Mouse (Mus musculus) kidney, adult 18-20 months (tissue): ENCODE data around the gene Ltb4r1.

Source experiments
- DNase-seq: peaks from one replicate; pipeline ENCODE4 v3.0.0; 2021

Gene Ltb4r1

DNA sequence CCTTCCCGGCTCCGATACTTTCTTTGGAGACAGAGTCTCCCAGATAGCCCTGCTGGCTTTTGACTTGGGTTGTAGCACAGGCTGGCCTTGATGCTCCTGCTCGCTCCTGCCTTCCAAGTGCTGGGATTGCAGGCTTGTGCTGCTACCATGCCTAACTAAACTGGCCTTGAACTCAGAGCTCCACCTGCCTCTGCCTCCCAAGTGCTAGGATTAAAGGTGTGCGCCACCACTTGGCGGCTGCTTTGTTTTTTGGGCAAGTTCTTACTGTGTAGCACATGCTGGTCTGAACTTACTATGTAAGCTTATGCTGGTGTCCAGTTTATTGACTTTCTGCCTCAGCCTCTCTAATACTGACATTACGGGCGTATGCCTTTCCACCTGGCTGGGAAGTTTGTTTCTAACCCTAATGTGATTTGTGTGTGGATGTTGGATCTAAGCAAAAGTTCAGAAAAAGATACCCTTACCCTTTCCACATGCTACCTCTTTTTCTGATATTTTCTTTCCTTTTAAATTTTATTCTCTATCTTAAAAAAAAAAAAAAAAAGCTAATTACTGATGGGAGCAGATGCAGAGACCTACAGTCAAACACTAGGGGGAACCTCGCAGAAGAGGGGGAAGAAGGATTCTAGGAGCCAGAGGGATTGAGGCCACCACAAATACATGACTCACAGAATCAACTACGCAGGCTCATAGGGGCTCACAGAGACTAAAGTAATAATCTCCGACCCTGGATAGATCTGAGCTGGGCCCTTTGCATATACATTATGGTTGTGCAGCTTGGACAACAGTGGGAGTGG lies 18.5 kb upstream of the Ltb4r1 start:
- no peak for DNase-seq

GRCm38 (mm10) chr14:55757566-55757965 lies 8.2 kb upstream of the Ltb4r1 start:
- no peak for DNase-seq

GRCm38 (mm10) chr14:55758363-55758784 lies 7.4 kb upstream of the Ltb4r1 start, which contains the start of gene Cideb:
Gene Cideb, minus strand, starts transcription at chr14:55758458.
- peak; percentile 74 for DNase-seq

DNA sequence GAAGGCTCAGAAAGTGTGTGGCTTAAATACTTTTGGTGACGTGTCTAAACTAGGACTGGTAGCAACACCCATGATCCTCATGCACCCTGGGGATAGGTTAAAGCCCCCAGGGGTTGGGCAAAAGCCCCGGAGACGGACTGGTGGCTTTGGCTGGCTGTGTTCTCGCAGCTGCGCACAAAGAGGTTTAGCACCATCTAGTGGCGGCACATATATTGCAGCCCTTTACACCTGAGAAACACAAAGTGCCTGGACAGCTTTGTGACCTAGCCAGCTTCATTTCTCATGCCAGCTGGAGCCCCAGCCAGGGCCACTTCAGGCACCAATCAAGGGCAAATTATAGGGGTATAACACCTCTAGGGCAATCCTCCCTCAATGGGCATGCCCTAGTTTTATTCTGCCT lies 5.6 kb upstream of the Ltb4r1 start:
- DNase-seq, result peak; percentile 94

DNA sequence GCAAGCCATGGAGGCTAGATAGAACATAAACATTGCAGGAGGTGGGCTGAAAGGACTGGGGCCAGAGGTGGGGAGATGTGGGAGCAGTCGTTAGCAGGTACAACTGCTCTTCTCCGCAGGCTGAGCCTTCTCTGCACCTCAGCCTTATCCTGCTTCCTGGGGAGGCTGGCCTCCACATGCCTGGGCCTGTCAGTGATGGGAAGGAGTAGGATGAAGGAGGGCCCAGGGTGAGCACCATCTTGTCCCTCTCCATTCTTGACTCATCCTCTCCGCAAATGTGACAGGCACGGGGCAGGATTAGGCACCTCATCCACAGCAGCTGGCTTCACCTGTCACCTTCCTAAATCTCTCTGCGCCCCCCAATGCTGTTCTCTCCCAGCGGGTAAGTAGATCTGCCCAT lies 4.6 kb upstream of the Ltb4r1 start, which contains the start of gene Ltb4r2:
TSS of gene Ltb4r2 (plus strand) at position 266 of the 400 bp plus-strand sequence.
- DNase-seq, result no peak

DNA sequence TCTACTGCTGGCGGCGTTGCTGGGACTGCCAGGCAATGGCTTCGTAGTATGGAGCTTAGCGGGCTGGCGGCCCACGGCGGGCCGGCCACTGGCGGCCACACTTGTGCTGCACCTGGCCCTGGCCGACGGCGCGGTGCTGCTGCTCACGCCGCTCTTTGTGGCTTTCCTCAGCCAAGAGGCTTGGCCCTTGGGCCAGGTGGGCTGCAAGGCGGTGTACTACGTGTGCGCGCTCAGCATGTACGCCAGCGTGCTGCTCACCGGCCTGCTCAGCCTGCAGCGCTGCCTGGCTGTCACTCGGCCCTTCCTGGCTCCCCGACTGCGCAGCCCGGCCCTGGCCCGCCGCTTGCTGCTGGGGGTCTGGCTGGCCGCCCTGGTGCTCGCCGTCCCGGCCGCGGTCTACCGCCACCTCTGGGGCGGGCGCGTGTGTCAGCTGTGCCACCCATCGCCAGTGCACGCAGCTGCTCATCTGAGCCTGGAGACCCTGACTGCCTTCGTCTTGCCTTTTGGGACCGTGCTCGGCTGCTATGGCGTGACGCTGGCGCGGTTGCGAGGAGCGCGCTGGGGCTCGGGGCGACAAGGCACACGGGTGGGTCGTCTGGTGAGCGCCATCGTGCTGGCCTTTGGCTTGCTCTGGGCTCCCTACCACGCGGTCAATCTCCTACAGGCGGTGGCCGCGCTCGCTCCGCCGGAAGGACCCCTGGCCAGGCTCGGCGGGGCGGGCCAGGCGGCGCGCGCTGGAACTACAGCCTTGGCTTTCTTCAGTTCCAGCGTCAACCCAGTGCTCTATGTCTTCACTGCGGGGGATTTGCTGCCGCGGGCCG lies 3.6 kb upstream of the Ltb4r1 start:
- DNase-seq, result peak; percentile 64

DNA sequence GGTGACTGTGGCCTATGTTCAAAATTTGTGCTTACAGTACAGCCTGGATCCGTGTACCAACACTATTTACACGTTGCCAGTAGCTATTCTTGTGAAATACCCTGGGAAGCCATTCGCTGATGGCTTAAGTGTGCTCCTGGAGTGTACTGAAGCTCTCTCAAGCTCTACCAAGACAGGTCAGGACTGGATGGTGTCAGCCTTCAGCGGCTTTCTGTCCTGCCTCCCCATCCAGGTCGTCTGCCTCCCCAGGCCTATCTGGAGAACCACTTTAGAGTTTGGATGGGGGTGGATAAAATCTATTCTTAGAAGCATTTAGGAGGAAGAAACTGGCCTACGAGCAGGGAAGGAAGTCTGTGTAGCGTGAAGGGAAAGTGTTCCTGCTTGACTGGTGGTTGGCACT lies 2.6 kb upstream of the Ltb4r1 start:
- DNase-seq, result no peak

- DNase-seq, result peak; percentile 80
Observed at GRCm38 (mm10) chr14:55767519-55768414, 2.0 kb downstream of the Ltb4r1 start.

- DNase-seq, result no peak
Observed at GRCm38 (mm10) chr14:55768555-55768954, 2.8 kb downstream of the Ltb4r1 start.

DNA sequence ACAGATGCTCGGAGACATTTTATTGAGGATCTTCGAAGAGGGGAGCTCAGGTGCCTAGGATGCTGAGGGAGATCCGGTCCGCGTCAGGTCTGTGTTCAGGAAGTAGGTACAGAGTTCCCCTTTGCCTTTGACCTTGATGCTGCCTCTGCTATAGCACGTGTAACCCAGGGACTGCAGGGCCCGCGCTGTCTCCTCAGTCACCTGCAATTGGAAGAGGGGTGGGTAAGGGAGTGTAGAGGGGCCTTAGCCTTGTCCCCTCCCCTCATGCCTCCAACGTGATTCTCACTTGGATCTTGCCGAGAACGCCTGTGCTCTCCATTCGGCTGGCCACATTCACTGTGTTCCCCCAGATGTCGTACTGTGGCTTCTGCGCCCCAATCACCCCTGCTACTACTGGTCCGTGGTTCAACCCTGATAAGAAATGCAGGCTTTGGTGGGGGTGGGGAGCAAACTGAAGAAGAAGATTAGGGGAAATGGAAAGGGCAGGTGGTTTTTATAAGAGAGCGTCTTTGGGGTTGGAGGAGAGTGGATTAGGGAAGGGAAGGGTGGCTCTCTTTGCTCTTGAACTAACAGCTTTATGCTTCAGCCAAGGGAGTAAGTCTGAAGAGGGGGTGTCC lies 3.4 kb downstream of the Ltb4r1 start:
- DNase-seq, result no peak

- DNase-seq, result no peak
Observed at GRCm38 (mm10) chr14:55776711-55777110, 10.9 kb downstream of the Ltb4r1 start.

GRCm38 (mm10) chr14:55777176-55777575 lies 11.4 kb downstream of the Ltb4r1 start:
- no peak for DNase-seq

DNA sequence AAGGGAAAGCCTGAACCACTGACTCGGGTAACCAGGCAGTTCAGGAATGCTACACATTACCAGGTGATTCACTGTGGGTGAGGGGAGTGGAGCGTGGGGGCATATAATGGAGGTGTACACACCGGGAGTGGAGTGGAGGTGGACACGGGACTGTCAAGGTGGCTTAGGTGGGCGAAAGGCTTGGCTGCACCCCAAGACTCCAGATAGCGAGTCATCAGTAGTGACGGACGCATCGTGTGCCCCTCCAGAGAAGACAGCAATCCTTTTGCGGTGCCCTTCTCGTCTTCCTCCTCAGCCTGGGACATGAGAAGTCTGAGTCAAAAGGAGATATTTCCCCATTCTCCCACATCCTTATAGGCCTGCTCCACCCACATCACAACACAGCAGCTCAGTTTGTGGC lies 12.0 kb downstream of the Ltb4r1 start:
- DNase-seq, result no peak

DNA sequence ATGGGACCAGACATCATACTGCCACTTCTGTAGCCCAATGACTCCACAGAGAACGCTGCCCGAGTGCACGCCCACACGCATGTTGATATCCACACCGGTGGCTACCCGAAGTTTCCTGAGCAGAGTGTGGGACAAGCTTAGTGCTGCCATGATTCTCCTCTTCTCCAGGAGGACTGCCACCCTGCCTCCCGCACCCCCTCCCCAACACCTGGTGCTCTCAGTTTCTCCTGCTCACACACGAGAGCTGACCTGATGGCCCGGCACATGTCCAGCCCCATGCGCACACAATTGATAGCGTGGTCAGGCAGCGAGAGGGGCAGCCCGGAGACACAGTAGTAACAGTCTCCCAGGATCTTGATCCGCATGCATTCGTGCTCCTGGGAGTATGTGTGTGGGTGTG lies 12.9 kb downstream of the Ltb4r1 start:
- DNase-seq, result no peak

DNA sequence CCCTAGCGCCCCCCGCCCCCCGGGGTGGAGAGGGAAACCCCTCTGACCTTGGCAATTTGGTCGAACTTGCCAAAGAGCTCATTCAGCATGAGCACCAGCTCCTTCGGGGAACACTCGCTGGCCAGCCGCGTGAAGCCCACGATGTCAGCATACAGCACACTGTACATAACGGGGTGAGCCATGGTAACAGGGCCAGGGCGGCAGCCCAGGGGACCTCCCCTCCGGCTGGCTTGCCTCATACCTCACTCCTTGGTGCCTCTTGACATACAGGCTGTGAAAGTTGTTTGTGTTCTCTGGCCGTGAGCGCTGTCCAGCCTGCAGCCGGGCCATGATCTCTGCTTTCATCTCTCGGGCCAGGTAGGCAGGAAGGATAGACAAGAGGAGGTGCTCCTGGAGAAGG lies 13.9 kb downstream of the Ltb4r1 start:
- no peak for DNase-seq

DNA sequence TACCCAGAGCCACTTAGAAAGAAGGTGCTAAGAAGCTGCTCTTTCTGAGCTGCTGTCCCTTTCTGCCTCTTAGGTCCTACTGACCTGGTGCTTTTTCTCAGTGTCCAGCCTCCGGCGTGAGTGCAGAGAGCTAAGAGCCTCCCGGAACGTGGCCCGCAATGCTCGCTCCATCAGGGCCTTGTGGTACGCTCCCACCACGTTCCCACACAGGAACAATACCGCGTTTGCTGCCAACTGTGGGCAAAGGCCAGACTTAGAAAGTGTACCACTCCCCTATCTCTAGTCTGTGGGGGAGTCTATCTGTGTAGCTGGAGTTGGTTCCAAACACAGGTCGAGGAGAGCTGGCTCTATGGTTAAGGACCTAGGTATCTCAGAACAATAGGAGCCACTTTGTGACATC lies 15.0 kb downstream of the Ltb4r1 start:
- no peak for DNase-seq

GRCm38 (mm10) chr14:55781310-55781709 lies 15.5 kb downstream of the Ltb4r1 start:
- peak; percentile 69 for DNase-seq

GRCm38 (mm10) chr14:55782361-55782960 lies 16.7 kb downstream of the Ltb4r1 start:
- DNase-seq, result peak; percentile 2

DNA sequence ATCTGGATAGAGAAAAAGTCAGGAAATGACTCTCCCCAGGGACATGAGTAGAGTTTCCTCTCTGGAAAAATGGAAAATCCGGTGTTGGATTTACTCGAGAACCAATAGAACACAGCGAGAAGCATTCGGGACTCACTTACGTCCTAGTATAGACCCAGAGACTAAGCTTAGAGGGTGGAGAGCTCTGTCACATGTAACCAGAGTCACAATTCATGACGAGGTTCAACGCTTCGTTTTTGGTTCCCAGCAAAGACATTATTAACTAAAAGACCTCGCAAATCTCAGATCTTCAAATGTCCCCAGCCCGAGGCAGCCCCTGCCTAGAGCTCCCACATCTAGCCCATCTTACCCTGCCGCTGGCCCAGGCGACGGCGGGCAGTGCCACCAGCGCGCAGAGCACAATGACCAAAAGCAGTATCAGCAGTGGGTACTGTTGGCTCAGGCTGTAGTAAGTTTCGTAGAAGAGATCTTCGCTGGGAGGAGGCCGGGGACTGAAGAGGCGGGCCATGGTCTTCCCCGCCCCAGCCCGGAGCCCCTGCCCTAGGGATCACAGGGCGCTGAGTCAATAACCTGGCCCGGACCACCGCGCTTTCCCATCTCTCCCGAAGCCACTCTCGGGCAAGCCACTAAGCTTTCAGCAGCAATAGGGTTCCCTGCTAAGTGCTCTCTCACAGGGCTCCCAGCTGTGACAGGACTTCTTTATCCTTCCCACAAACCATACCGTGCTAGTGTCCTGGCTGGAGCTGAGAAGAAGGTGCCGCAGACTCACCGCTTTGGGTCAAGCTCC lies 17.6 kb downstream of the Ltb4r1 start:
- DNase-seq, result peak; percentile 20

DNA sequence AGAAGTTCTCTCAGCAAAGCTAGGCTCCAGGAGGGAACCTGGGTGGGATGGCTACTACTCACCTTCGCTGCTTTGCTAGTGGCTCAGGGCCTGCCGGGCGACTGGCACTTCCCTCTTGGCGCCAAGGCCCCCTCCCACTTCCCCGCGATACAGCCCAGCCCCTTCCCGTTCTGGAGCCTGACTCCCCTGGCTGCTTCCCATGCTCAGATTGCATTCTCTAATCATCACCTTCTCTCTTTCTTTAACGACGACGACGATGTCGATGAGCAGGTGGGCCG lies 18.1 kb downstream of the Ltb4r1 start, which contains the start of gene Adcy4:
TSS of gene Adcy4 (minus strand) at position 138 of the 278 bp plus-strand sequence.
- peak; percentile 21 for DNase-seq

- peak; percentile 17 for DNase-seq
Observed at GRCm38 (mm10) chr14:55785195-55785594, 19.4 kb downstream of the Ltb4r1 start.
